In the genomic region with DNA sequence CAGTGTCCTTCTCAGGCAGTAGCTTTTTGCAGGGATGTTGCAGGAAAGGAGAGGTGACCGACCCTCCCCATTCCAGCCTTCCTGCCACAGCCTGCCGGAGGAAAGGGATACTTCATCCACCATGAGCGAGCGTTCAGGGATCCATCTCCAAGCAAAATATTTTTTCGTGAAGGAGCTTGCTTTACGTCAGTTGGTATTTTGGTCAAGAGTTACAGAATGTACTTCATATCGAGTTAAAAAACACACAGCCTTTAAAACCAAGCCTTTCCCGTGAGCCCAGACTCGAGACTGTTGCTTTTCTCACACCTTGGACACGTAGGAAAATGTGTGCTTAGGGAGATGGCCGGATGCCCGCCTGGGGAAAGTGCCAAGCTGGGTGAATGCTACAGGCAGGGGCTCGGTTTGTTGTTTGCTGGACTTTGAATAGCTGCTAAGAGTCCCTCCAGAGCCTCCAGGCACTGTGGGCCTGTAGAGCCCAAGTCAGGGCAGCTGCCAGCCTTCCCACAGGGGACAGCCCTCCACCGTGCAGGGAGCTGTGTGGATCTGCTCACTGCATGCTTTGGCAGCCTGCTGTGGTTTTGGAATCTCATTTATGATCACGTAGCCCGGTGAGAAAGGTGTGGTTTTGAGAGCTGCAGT, we compare ENCODE assay signal across 10 mouse cellular contexts. TPM values are rescaled to one million over a fixed set of nuclear protein-coding genes. Genes with fewer than 3 reads are reported as not detected.
A peak's percentile ranks its signal among the peaks of the same experiment; 100 is the strongest.
DNase-seq lines count a peak whose midpoint lies in the region; ATAC-seq lines count a peak whose summit lies in the region.
"Had no signal": no experiment of that assay in that cellular context is flagged by ENCODE, and none has a peak within 500 bp of the region (broad histone marks: within the 10 kb centered on the region; RNA-seq: fewer than 3 reads in every experiment).

No protein-coding gene starts in this region.

- no peaks in the 10 kb centered on the region for H3K27me3 ChIP-seq in midbrain, embryonic 12.5 days
- no peaks in the 10 kb centered on the region for H3K27me3 ChIP-seq in midbrain, embryonic 10.5 days (ENCODE audit: low read depth, poor library complexity, severe bottlenecking)
- no peaks in the 10 kb centered on the region for H3K27me3 ChIP-seq in forebrain, embryonic 14.5 days (replicated peaks; ENCODE audit: control insufficient read depth, insufficient read depth, low read length)
- no peaks in the 10 kb centered on the region for H3K27me3 ChIP-seq in heart, embryonic 15.5 days
- H3K27me3 ChIP-seq in lung, embryonic 16.5 days (ENCODE audit: control insufficient read depth, insufficient read depth, low read depth, low read length) = no peaks in the 10 kb centered on the region
- no peaks in the 10 kb centered on the region for H3K27me3 ChIP-seq in stomach, embryonic 14.5 days (ENCODE audit: control insufficient read depth, insufficient read depth, low read length)

- 0 out of 2 replicates have a peak overlapping the region, but pooled peaks have one; percentile 15 for H3K27ac ChIP-seq in midbrain, embryonic 12.5 days (replicated peaks)
- no peak overlapping the region for H3K27ac ChIP-seq in midbrain, embryonic 10.5 days (replicated peaks)
- peak overlapping the region; percentile 73 for H3K27ac ChIP-seq in forebrain, embryonic 14.5 days (ENCODE audit: low read depth, low read length)
- H3K27ac ChIP-seq in heart, embryonic 15.5 days = peak overlapping the region; percentile 94
- H3K27ac ChIP-seq in lung, embryonic 16.5 days (ENCODE audit: low read length) = peak overlapping the region; percentile 98
- H3K27ac ChIP-seq in stomach, embryonic 14.5 days (ENCODE audit: low read length) = peak overlapping the region; percentile 30; the same call in 1 of the 2 replicates
- H3K27ac ChIP-seq: macrophage had no signal

- H3K36me3 ChIP-seq in midbrain, embryonic 12.5 days = no peaks in the 10 kb centered on the region
- no peaks in the 10 kb centered on the region for H3K36me3 ChIP-seq in midbrain, embryonic 10.5 days
- no peaks in the 10 kb centered on the region for H3K36me3 ChIP-seq in forebrain, embryonic 14.5 days (ENCODE audit: control insufficient read depth, insufficient read depth, low read length)
- no peaks in the 10 kb centered on the region for H3K36me3 ChIP-seq in heart, embryonic 15.5 days
- H3K36me3 ChIP-seq in lung, embryonic 16.5 days (ENCODE audit: control insufficient read depth, insufficient read depth, low read length) = no peaks in the 10 kb centered on the region
- H3K36me3 ChIP-seq in stomach, embryonic 14.5 days (ENCODE audit: control insufficient read depth, insufficient read depth, low read length) = no peaks in the 10 kb centered on the region
- H3K36me3 ChIP-seq: G1E had no signal

- H3K9me3 ChIP-seq in midbrain, embryonic 12.5 days = no peaks in the 10 kb centered on the region
- no peaks in the 10 kb centered on the region for H3K9me3 ChIP-seq in midbrain, embryonic 10.5 days (replicated peaks)
- H3K9me3 ChIP-seq in forebrain, embryonic 14.5 days (replicated peaks; ENCODE audit: control insufficient read depth, low read length) = no peaks in the 10 kb centered on the region
- no peaks in the 10 kb centered on the region for H3K9me3 ChIP-seq in heart, embryonic 15.5 days (replicated peaks)
- H3K9me3 ChIP-seq in lung, embryonic 16.5 days (ENCODE audit: control insufficient read depth, low read length) = no peaks in the 10 kb centered on the region
- H3K9me3 ChIP-seq in stomach, embryonic 14.5 days (ENCODE audit: control insufficient read depth, low read depth, low read length) = no peaks in the 10 kb centered on the region
- H3K9me3 ChIP-seq: G1E had no signal

- DNase-seq in midbrain, embryonic 10.5 days (ENCODE audit: low spot score) = no peak
- DNase-seq in forebrain, embryonic 14.5 days (ENCODE audit: low spot score) = peak; percentile 92
- DNase-seq in layer of hippocampus, adult 11-12 months (ENCODE audit: low spot score) = peak; percentile 80
- DNase-seq in spleen, postnatal 10 days (ENCODE audit: low spot score in 2 of 2) = no peak

- H3K4me1 ChIP-seq in midbrain, embryonic 12.5 days = peaks cover 9% of the 10 kb centered on the region; the same call in 1 of the 2 replicates
- peaks cover 21% of the 10 kb centered on the region for H3K4me1 ChIP-seq in midbrain, embryonic 10.5 days
- peaks cover 32% of the 10 kb centered on the region for H3K4me1 ChIP-seq in forebrain, embryonic 14.5 days (ENCODE audit: control insufficient read depth, insufficient read depth, low read length)
- peaks cover 44% of the 10 kb centered on the region for H3K4me1 ChIP-seq in heart, embryonic 15.5 days (replicated peaks)
- H3K4me1 ChIP-seq in lung, embryonic 16.5 days (replicated peaks; ENCODE audit: control insufficient read depth, insufficient read depth, low read length) = peaks cover 36% of the 10 kb centered on the region
- H3K4me1 ChIP-seq in stomach, embryonic 14.5 days (ENCODE audit: control insufficient read depth, insufficient read depth, low read length) = peaks cover 19% of the 10 kb centered on the region; the same call in 1 of the 2 replicates

- ATAC-seq in midbrain, embryonic 12.5 days (ENCODE audit: low FRiP score, low read depth) = no peak
- ATAC-seq in forebrain, embryonic 14.5 days = peak; percentile 94
- ATAC-seq in heart, embryonic 15.5 days (replicated peaks; ENCODE audit: insufficient number of reproducible peaks, insufficient read depth, low FRiP score, low read depth) = peak; percentile 73
- peak; percentile 77 for ATAC-seq in lung, embryonic 16.5 days (ENCODE audit: low read depth)
- ATAC-seq in stomach, embryonic 14.5 days (ENCODE audit: insufficient number of reproducible peaks, insufficient read depth, low FRiP score, low read depth) = peak; percentile 47; the same call in 1 of the 2 replicates

- H3K4me3 ChIP-seq in midbrain, embryonic 12.5 days = no peak overlapping the region
- no peak overlapping the region for H3K4me3 ChIP-seq in midbrain, embryonic 10.5 days
- no peak overlapping the region for H3K4me3 ChIP-seq in forebrain, embryonic 14.5 days (ENCODE audit: low read depth, low read length)
- no peak overlapping the region for H3K4me3 ChIP-seq in heart, embryonic 15.5 days
- H3K4me3 ChIP-seq in lung, embryonic 16.5 days (ENCODE audit: low read length) = no peak overlapping the region
- no peak overlapping the region for H3K4me3 ChIP-seq in stomach, embryonic 14.5 days (ENCODE audit: low read depth, low read length)

- no peak overlapping the region for H3K9ac ChIP-seq in midbrain, embryonic 12.5 days (replicated peaks)
- no peak overlapping the region for H3K9ac ChIP-seq in forebrain, embryonic 14.5 days (ENCODE audit: low read length)
- peak overlapping the region; percentile 25; the same call in 1 of the 2 replicates for H3K9ac ChIP-seq in heart, embryonic 15.5 days
- H3K9ac ChIP-seq in lung, embryonic 16.5 days (ENCODE audit: low read length) = 0 out of 2 replicates have a peak overlapping the region, but pooled peaks have one; percentile 1
- no peak overlapping the region for H3K9ac ChIP-seq in stomach, embryonic 14.5 days (replicated peaks; ENCODE audit: low read depth, low read length)

- H3K4me2 ChIP-seq in midbrain, embryonic 12.5 days (replicated peaks) = no peak overlapping the region
- H3K4me2 ChIP-seq in forebrain, embryonic 14.5 days (ENCODE audit: low read length) = peak overlapping the region; percentile 4; the same call in 1 of the 2 replicates
- peak overlapping the region; percentile 23 for H3K4me2 ChIP-seq in heart, embryonic 15.5 days
- H3K4me2 ChIP-seq in lung, embryonic 16.5 days (ENCODE audit: low read depth, low read length) = peak overlapping the region; percentile 21
- H3K4me2 ChIP-seq in stomach, embryonic 14.5 days (replicated peaks; ENCODE audit: low read depth, low read length) = no peak overlapping the region

- 73% methylated on average over 16 of the region's 16 CpGs for WGBS in midbrain, embryonic 12.5 days
- WGBS in midbrain, embryonic 10.5 days = 75% methylated on average over 16 of the region's 16 CpGs
- 50% methylated on average over 16 of the region's 16 CpGs for WGBS in forebrain, embryonic 14.5 days
- WGBS in heart, embryonic 15.5 days = 24% methylated on average over 16 of the region's 16 CpGs
- 15% methylated on average over 16 of the region's 16 CpGs for WGBS in lung, embryonic 16.5 days
- 46% methylated on average over 16 of the region's 16 CpGs for WGBS in stomach, embryonic 14.5 days

RNA-seq across cellular contexts. Expression of a gene that starts 20.6 kb away (rescaled TPM):
- polyA plus RNA-seq in midbrain, embryonic 12.5 days (2016; fragmentation: Nextera tagmentation; extraction: Ambion mirVana) = 8.8 and 11.6 TPM in 2 replicates
- 2.7 and 3.7 TPM in 2 replicates for polyA plus RNA-seq in midbrain, embryonic 10.5 days (2016; fragmentation: Nextera tagmentation; extraction: Ambion mirVana)
- polyA plus RNA-seq in forebrain, embryonic 14.5 days (2014; fragmentation: Nextera tagmentation; extraction: Ambion mirVana) = 15.8 and 24.1 TPM in 2 replicates
- polyA plus RNA-seq in heart, embryonic 15.5 days (2015; fragmentation: Nextera tagmentation; extraction: Ambion mirVana) = 1.8 and 3.6 TPM in 2 replicates
- 2.4 and 4.7 TPM in 2 replicates for polyA plus RNA-seq in lung, embryonic 16.5 days (2015; fragmentation: Nextera tagmentation; extraction: Ambion mirVana)
- polyA plus RNA-seq in stomach, embryonic 14.5 days (2014; fragmentation: Nextera tagmentation; extraction: Ambion mirVana) = 2.5 and 4.3 TPM in 2 replicates
- polyA plus RNA-seq: G1E had no signal

RNA-seq across cellular contexts. Expression of a gene that starts 44.4 kb away (rescaled TPM):
- polyA plus RNA-seq in midbrain, embryonic 12.5 days (2016; fragmentation: Nextera tagmentation; extraction: Ambion mirVana) = 5.3 and 5.5 TPM in 2 replicates
- 4.2 and 4.9 TPM in 2 replicates for polyA plus RNA-seq in midbrain, embryonic 10.5 days (2016; fragmentation: Nextera tagmentation; extraction: Ambion mirVana)
- 10.3 and 12.0 TPM in 2 replicates for polyA plus RNA-seq in forebrain, embryonic 14.5 days (2014; fragmentation: Nextera tagmentation; extraction: Ambion mirVana)
- 22.5 and 22.8 TPM in 2 replicates for polyA plus RNA-seq in heart, embryonic 15.5 days (2015; fragmentation: Nextera tagmentation; extraction: Ambion mirVana)
- polyA plus RNA-seq in lung, embryonic 16.5 days (2015; fragmentation: Nextera tagmentation; extraction: Ambion mirVana) = 17.4 and 21.3 TPM in 2 replicates
- 3.8 and 4.8 TPM in 2 replicates for polyA plus RNA-seq in stomach, embryonic 14.5 days (2014; fragmentation: Nextera tagmentation; extraction: Ambion mirVana)
- polyA plus RNA-seq: G1E had no signal

Comparison
In these comparisons a context has a peak if more than half of its experiments do, and no peak if none do; other contexts are left out.
1. H3K4me2 ChIP-seq: peak in forebrain, embryonic 14.5 days (single experiment), heart, embryonic 15.5 days (single experiment) and lung, embryonic 16.5 days (single experiment); none in midbrain, embryonic 12.5 days (single experiment) and stomach, embryonic 14.5 days (single experiment).
2. H3K9ac ChIP-seq: peak in heart, embryonic 15.5 days (single experiment) and lung, embryonic 16.5 days (single experiment); none in midbrain, embryonic 12.5 days (single experiment), forebrain, embryonic 14.5 days (single experiment) and stomach, embryonic 14.5 days (single experiment).
3. DNase-seq: peak in forebrain, embryonic 14.5 days (single experiment) and layer of hippocampus, adult 11-12 months (single experiment); none in midbrain, embryonic 10.5 days (single experiment) and spleen, postnatal 10 days (0 of 2).